Comparison of ENCODE assay signal across 9 mouse cellular contexts in genomic region chr11:100281596-100282544, GRCm38 (mm10). TPM values are rescaled to one million over a fixed set of nuclear protein-coding genes. Genes with fewer than 3 reads are reported as not detected.
DNase-seq lines count a peak whose midpoint lies in the region; ATAC-seq and TF ChIP-seq lines count a peak whose summit lies in the region.
"Had no signal": no experiment of that assay in that cellular context is flagged by ENCODE, and none has a peak within 500 bp of the region (broad histone marks: within the 10 kb centered on the region; RNA-seq: fewer than 3 reads in every experiment).

No protein-coding gene starts in this region.

- no peaks in the 10 kb centered on the region for H3K27me3 ChIP-seq in hindbrain, embryonic 10.5 days (ENCODE audit: insufficient read depth, poor library complexity, severe bottlenecking)
- H3K27me3 ChIP-seq in lung, postnatal 0 days (replicated peaks; ENCODE audit: insufficient read depth, low read length): no peaks in the 10 kb centered on the region

- TF ChIP-seq EP300 in lung, postnatal 0 days (IDR thresholded peaks at IDR 0.05): no peak

- 21% methylated on average over 11 of the region's 11 CpGs for WGBS in hindbrain, embryonic 10.5 days
- 20% methylated on average over 11 of the region's 11 CpGs for WGBS in lung, postnatal 0 days

- DNase-seq in ES-CJ7 (ENCODE audit: low read depth, low spot score): peak; percentile 95
- DNase-seq in brain, adult 2 months (ENCODE audit: low read depth, low spot score): peak; percentile 88
- peak; percentile 90 for DNase-seq in hindbrain, embryonic 10.5 days (ENCODE audit: low spot score)
- peak; percentile 69 to 92 for DNase-seq in layer of hippocampus, adult 8-10 months (ENCODE audit: low spot score in 2 of 2)
- DNase-seq in lung, postnatal 0 days (ENCODE audit: low spot score): peak; percentile 79
- peak; percentile 69 for DNase-seq in retina, adult 2 months (ENCODE audit: low read depth, low spot score)
- DNase-seq in thymus, postnatal 4 days: peak; percentile 89

- H3K9ac ChIP-seq in lung, postnatal 0 days (replicated peaks; ENCODE audit: low read depth): no peak overlapping the region

- peak; percentile 56 for ATAC-seq in erythroid progenitor cell, adult 5-6 weeks (replicated peaks; ENCODE audit: low FRiP score, poor library complexity, severe bottlenecking)
- ATAC-seq in lung, postnatal 0 days: peak; percentile 25

- TF ChIP-seq CTCF in lung, postnatal 0 days (IDR thresholded peaks at IDR 0.05): peak; percentile 96

- H3K4me3 ChIP-seq in hindbrain, embryonic 10.5 days: no peak overlapping the region
- no peak overlapping the region for H3K4me3 ChIP-seq in lung, postnatal 0 days (ENCODE audit: low read depth, low read length)

- no peak overlapping the region for H3K4me2 ChIP-seq in lung, postnatal 0 days (replicated peaks; ENCODE audit: low read depth, low read length)

- peaks cover 11% of the 10 kb centered on the region for H3K4me1 ChIP-seq in hindbrain, embryonic 10.5 days (replicated peaks)
- H3K4me1 ChIP-seq in lung, postnatal 0 days (ENCODE audit: insufficient read depth, low read depth, low read length): no peaks in the 10 kb centered on the region; the same call in 1 of the 2 replicates

- H3K9me3 ChIP-seq in hindbrain, embryonic 10.5 days: no peaks in the 10 kb centered on the region
- no peaks in the 10 kb centered on the region for H3K9me3 ChIP-seq in lung, postnatal 0 days (ENCODE audit: low read length)

- H3K27ac ChIP-seq in hindbrain, embryonic 10.5 days: peak overlapping the region; percentile 75
- H3K27ac ChIP-seq in lung, postnatal 0 days (ENCODE audit: low read length): no peak overlapping the region

- H3K36me3 ChIP-seq in hindbrain, embryonic 10.5 days: no peaks in the 10 kb centered on the region
- H3K36me3 ChIP-seq in lung, postnatal 0 days (ENCODE audit: insufficient read depth, low read length): no peaks in the 10 kb centered on the region

RNA-seq across cellular contexts. Expression of gene Krt42, which starts 12.2 kb away (rescaled TPM):
- total RNA-seq in erythroid progenitor cell, adult 5-6 weeks (2015; ENCODE audit: low replicate concordance): not detected in 2 replicates
- not detected in 2 replicates for total RNA-seq in erythroid progenitor cell, adult 5-6 weeks (2017; ENCODE audit: low replicate concordance)
- not detected in 2 replicates for polyA plus RNA-seq in hindbrain, embryonic 10.5 days (2016; fragmentation: Nextera tagmentation; extraction: Ambion mirVana)
- not detected for total RNA-seq in layer of hippocampus, adult 8-10 months (2022)
- not detected in 2 replicates for polyA plus RNA-seq in lung, postnatal 0 days (2015; fragmentation: Nextera tagmentation; extraction: Ambion mirVana)
- polyA plus RNA-seq: heart, embryonic 16.5 days had no signal

RNA-seq across cellular contexts. Expression of gene Krt17, which starts 21.0 kb away (rescaled TPM):
- not detected in 2 replicates for total RNA-seq in erythroid progenitor cell, adult 5-6 weeks (2015; ENCODE audit: low replicate concordance)
- total RNA-seq in erythroid progenitor cell, adult 5-6 weeks (2017; ENCODE audit: low replicate concordance): not detected in 2 replicates
- polyA plus RNA-seq in hindbrain, embryonic 10.5 days (2016; fragmentation: Nextera tagmentation; extraction: Ambion mirVana): 0.16 TPM in 1 of 2 replicates, not detected in the other
- not detected for total RNA-seq in layer of hippocampus, adult 8-10 months (2022)
- 0.58 and 0.65 TPM in 2 replicates for polyA plus RNA-seq in lung, postnatal 0 days (2015; fragmentation: Nextera tagmentation; extraction: Ambion mirVana)

RNA-seq across cellular contexts. Expression of gene Krt16, which starts 33.2 kb away (rescaled TPM):
- total RNA-seq in erythroid progenitor cell, adult 5-6 weeks (2015; ENCODE audit: low replicate concordance): not detected in 2 replicates
- not detected in 2 replicates for total RNA-seq in erythroid progenitor cell, adult 5-6 weeks (2017; ENCODE audit: low replicate concordance)
- polyA plus RNA-seq in hindbrain, embryonic 10.5 days (2016; fragmentation: Nextera tagmentation; extraction: Ambion mirVana): not detected in 2 replicates
- total RNA-seq in layer of hippocampus, adult 8-10 months (2022): not detected
- not detected in 2 replicates for polyA plus RNA-seq in lung, postnatal 0 days (2015; fragmentation: Nextera tagmentation; extraction: Ambion mirVana)

RNA-seq across cellular contexts. Expression of gene Eif1, which starts 37.8 kb away (rescaled TPM):
- total RNA-seq in erythroid progenitor cell, adult 5-6 weeks (2015; ENCODE audit: low replicate concordance): 1,616 and 1,886 TPM in 2 replicates
- total RNA-seq in erythroid progenitor cell, adult 5-6 weeks (2017; ENCODE audit: low replicate concordance): 389 and 952 TPM in 2 replicates
- 1,728 and 1,735 TPM in 2 replicates for polyA plus RNA-seq in hindbrain, embryonic 10.5 days (2016; fragmentation: Nextera tagmentation; extraction: Ambion mirVana)
- 100 to 1,000 TPM; 732 to 782 (median 741) TPM for total RNA-seq in layer of hippocampus, adult 8-10 months (2022)
- 2,114 and 2,164 TPM in 2 replicates for polyA plus RNA-seq in lung, postnatal 0 days (2015; fragmentation: Nextera tagmentation; extraction: Ambion mirVana)

RNA-seq across cellular contexts. Expression of gene Gast, which starts 52.3 kb away (rescaled TPM):
- not detected in 2 replicates for total RNA-seq in erythroid progenitor cell, adult 5-6 weeks (2015; ENCODE audit: low replicate concordance)
- not detected in 2 replicates for total RNA-seq in erythroid progenitor cell, adult 5-6 weeks (2017; ENCODE audit: low replicate concordance)
- polyA plus RNA-seq in hindbrain, embryonic 10.5 days (2016; fragmentation: Nextera tagmentation; extraction: Ambion mirVana): 0.90 TPM in 1 of 2 replicates, not detected in the other
- not detected for total RNA-seq in layer of hippocampus, adult 8-10 months (2022)
- polyA plus RNA-seq in lung, postnatal 0 days (2015; fragmentation: Nextera tagmentation; extraction: Ambion mirVana): not detected in 2 replicates
- polyA plus RNA-seq: heart, embryonic 16.5 days had no signal
